Mouse (Mus musculus) testis, postnatal 10 days (tissue): ENCODE data around the gene Zfp827.

Experiments
- DNase-seq: peaks from one replicate; pipeline ENCODE4 v3.0.0; 2021; ENCODE audit warnings: low spot score

Gene Zfp827

DNA sequence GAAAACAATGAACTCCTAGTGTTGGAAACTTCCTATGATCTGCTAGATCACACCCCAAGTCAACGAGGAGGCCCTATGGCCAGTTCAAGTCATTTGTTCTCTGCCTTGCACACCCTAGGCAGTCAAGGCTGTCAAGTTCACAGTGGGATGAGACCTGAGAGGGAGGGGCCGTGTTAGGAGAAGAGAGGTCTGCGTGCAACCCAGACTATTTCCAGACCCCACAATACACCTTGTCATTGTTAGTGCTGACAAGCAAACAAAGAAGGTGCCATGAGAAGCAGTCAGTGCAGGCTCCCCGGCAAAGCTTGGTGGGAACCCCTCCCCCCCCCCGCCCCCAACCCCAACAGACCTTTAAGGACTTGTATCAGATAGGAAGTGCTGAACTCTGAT is 194.5 kb downstream of the Zfp827 start:
- DNase-seq = no peak

- no peak for DNase-seq
These were observed 196.1 kb downstream of the Zfp827 start for GRCm38 (mm10) chr8:79224363-79224762.

DNA sequence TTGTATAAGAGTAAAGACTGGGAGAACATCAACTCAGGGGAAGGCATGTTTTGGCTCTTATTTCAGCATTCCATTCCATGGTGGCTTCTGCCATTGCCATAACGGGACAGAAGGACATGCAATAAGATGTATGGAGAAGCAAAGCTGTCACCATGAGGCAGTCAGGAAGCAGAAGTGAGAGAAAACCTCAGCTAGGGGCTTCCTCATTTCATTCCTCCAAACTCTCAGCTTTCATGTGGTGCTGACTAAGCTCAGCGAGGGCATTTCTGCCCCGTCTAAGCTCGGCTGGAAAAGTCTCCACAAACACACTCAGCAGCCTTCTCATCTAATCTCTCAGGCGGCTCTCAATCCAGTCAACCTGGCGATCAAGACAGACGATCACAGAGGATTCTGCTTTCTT is 197.3 kb downstream of the Zfp827 start:
- DNase-seq = no peak

GRCm38 (mm10) chr8:79226046-79226445 is 197.8 kb downstream of the Zfp827 start:
- DNase-seq = no peak

DNA sequence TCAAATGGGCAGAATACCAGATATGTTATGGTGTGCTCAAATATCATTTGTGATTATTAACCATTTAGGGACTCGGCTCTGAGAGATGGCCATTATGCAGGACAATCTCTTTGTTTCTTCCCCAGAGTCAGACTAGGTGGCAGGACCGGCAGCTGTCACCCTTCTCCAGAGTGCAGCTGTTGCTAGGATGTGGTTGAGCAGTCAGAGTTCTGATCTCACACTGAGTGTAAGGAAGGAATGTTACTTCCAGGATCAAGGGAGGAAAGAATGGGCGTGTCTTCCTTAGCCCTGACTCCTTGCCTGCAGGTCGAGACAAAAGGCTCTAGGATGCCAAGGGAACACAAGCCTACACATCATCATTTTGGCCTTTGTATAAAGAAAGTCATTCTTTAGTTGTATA is 199.0 kb downstream of the Zfp827 start:
- no peak for DNase-seq

GRCm38 (mm10) chr8:79227916-79228315 is 199.7 kb downstream of the Zfp827 start:
- DNase-seq = no peak

GRCm38 (mm10) chr8:79229266-79229888 is 201.1 kb downstream of the Zfp827 start:
- no peak for DNase-seq

GRCm38 (mm10) chr8:79239320-79239719 is 211.1 kb downstream of the Zfp827 start:
- DNase-seq = no peak

- DNase-seq = no peak
These were observed 211.8 kb downstream of the Zfp827 start for GRCm38 (mm10) chr8:79239996-79240395.
